Mouse (Mus musculus) layer of hippocampus, adult 2 months (tissue): ENCODE results near the gene Olfr982. TPM values are rescaled to one million over a fixed set of nuclear protein-coding genes. Genes with fewer than 3 reads are reported as not detected.

ENCODE experiments used
- DNase-seq, 2 experiments: peaks; one replicate each; pipeline ENCODE4 v3.0.0; 2022; ENCODE audit warnings: low spot score in 2 of 2
- H3K27ac ChIP-seq: fragments of 200-600 bp; 2 replicates; pipeline ENCODE4 v1.8.1; 2022
- H3K4me3 ChIP-seq: fragments of 200-600 bp; 2 replicates; pipeline ENCODE4 v1.8.1; 2022; ENCODE audit warnings: mild to moderate bottlenecking
- CTCF ChIP-seq: fragments of 200-600 bp; conservative IDR thresholded peaks from 2 replicates; pipeline ENCODE4 v1.8.1; 2022; ENCODE audit warnings: antibody characterized with exemption, mild to moderate bottlenecking, moderate library complexity
- long read RNA-seq, 2 experiments: library from polyadenylated mRNA; stranded (forward); transcript quantifications; one replicate each; pipeline ENCODE4 v2.0.0; 2021; ENCODE audit warnings: borderline mapping rate in 2 of 2
- total RNA-seq, 2 experiments: library from RNA; stranded (reverse); gene quantifications; 2 replicates each; pipeline ENCODE4 v1.2.3; 2021

The Olfr982 gene
- total RNA-seq: not detected
- long read RNA-seq, experiment 1: 0 reads
- long read RNA-seq, experiment 2: 0 reads

DNA sequence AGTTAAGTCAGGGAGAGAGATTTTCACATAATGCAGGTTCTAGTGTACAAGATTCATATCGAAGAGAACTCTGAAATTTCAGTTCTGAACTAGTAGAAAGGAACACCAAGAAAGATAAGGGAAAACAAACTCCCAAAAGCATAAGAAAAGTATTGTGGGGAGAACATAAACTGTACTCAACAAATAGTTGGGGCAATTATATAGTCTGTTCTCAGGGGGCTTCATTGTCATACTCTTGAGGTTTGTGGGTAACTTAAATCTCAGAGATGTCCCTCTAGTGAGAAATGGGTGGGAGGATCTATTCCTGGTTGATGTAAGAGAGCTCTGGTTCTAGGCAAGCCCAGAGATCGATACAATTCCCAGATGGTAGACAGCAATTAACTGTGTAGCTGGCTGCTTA is at the start of gene Olfr982:
Gene Olfr982 (plus strand): TSS at position 301 of the 400 bp plus-strand sequence.
- no peak for DNase-seq

DNA sequence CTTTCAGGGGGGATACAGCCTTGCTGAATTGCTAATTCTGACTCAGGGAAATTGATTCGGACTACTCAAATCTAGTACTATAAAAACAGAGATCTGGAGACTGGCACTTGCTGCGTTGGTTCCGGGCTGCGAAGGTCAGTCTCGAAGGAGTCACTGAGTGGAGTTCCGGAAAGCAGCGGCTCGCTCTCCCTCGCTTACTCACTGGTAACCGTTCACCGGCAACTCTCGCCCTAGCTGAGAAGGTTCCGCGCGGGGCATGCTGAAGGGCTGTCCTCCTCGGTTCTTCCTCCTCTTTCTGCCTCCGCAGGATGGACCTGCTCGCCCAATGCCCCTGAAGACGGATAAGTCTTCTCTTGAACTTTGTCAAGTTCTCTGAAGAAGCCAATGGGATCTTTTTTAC is 23.5 kb upstream of the Olfr982 start:
- Histone ChIP-seq H3K27ac (no peak overlapping the region), H3K4me3 (no peak overlapping the region)
- no peak for DNase-seq
- no peak for TF ChIP-seq CTCF

More for the DNA sequence above, at the start of gene Olfr982:
- TF ChIP-seq CTCF: no peak
- Histone ChIP-seq H3K4me3 (no peak within 1 kb of the TSS), H3K27ac (no peak within 1 kb of the TSS)

DNA sequence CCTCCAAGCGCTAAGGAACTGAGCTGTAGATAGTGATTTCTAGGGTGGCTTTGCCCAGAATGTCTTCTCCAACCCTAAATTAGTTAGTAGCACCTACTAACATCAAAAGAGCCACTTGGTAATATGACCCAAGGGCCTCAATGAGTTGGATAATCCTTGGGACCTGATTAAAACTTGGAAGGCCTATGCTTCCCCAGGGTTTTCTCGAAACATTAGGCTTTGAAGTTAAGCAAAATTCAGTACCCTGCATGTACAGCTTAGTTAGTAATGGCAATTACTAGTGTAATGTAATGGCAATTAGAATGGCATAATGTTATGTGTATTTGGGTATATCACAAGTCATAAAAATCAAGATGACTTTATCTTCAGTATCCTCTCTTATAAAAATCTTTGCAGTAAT is 19.9 kb downstream of the Olfr982 start, which contains the start of gene Olfr983:
Gene Olfr983 (minus strand): TSS at position 101 of the 400 bp plus-strand sequence.
- TF ChIP-seq CTCF: no peak

DNA sequence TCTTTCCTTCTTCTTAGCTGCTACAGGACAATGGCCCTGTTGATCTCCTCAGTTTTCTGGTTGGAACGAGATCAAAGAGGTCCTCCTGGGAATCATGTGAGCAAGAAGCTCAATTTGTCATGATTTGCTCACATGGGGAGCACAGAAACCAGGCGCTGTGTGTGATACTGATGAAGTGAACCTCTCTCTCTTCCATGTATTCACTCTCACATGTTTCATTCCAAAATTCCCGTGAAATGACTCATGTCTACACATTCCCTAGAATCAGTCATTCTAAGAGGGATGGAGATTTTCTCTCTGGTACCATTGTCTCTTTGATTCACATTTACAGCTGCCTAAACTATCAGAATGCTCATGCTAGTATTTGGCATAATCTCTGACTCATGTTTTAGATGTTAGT is 21.1 kb downstream of the Olfr982 start:
- H3K4me3 ChIP-seq: no peak overlapping the region
- DNase-seq: no peak
- TF ChIP-seq CTCF: no peak
- H3K27ac ChIP-seq: no peak overlapping the region

More for the DNA sequence above, 19.9 kb downstream of the Olfr982 start, which contains the start of gene Olfr983:
- no peak within 1 kb of the TSS for H3K27ac ChIP-seq
- DNase-seq: no peak
- H3K4me3 ChIP-seq: no peak within 1 kb of the TSS

DNA sequence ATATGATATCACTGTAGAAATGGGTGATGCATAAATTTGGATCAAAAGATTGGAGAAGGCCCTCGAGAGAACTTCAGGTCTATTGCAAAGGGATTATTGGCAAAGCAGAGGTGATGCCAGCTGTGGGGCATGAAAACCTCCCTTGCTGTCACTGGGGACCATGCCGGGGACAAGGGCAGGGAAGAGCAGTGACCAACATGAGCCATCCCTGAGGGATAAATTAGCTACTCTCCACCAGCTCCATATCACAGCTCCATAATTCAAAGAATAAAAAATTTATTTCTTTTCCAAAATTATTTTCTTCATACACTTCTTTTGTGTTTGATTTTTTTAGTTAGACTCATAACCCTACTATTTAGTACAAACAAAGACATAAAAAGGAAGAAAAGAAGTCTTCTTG is 40.5 kb downstream of the Olfr982 start, which contains the start of gene Olfr984:
Gene Olfr984 (minus strand): TSS at position 101 of the 400 bp plus-strand sequence.
- Histone ChIP-seq H3K27ac (no peak within 1 kb of the TSS), H3K4me3 (no peak within 1 kb of the TSS)
- no peak for DNase-seq
- TF ChIP-seq CTCF: no peak

DNA sequence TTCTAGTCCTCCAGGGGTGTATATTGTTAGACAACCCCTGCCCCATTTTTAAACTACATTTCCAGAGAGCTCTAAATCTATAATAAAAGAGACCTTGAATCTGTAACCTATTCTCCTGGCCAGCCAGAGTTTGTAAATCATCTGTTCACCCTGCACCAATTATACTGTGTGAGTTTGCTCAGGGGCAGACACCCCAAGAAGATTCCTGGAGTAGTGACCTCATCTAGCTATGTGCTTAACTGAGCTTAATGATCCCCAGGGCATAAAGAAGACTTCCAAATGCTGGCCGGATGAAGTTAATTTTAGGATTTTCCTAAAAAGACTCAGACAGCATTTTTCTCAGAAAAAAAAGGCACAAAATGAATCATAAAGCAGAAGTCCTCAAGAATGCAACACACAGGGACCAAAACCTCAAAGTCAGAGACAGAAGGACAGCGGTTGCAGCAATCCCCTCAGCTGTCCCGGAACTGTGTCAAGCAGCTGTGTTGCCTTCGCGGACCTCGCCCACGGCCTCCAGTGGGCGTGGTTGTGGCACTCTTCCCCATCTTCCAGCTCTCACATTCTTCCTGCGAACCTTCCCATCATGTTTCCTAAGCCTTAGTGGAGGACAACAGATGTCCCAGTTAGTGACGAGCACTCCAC is 43.1 kb downstream of the Olfr982 start:
- DNase-seq: no peak

DNA sequence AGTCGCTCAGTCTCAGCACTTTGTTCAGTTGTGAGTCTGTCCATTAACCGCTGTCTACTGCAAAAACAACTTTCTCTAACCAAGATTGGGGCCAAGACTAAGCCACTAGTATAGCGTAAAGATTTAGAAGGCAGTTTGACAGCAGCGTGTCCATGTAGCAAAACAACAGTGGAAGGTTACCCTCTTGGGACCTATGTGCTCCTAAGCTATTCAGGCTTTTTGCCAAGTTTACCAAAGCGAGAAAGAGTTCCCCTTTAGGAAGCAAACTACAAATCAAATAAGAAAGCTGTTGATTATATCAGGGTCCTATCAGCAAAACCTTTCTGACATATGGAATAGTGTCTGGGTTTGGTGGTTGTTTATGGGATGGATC is 43.6 kb downstream of the Olfr982 start:
- no peak for TF ChIP-seq CTCF
- DNase-seq: no peak
- no peak overlapping the region for H3K27ac ChIP-seq
- no peak overlapping the region for H3K4me3 ChIP-seq

More for the DNA sequence above, 43.1 kb downstream of the Olfr982 start:
- Histone ChIP-seq H3K4me3 (no peak overlapping the region), H3K27ac (no peak overlapping the region)
- no peak for TF ChIP-seq CTCF

Other genes starting within 250 kb of the Olfr982 start
- gene Olfr971, start 237.0 kb upstream of the Olfr982 start, total RNA-seq: not detected
- not detected for gene Olfr972, start 207.4 kb upstream of the Olfr982 start, total RNA-seq
- gene Olfr229, start 166.5 kb upstream of the Olfr982 start, total RNA-seq: not detected
- not detected for gene Olfr974, start 136.3 kb upstream of the Olfr982 start, total RNA-seq
- gene Olfr975, start 121.8 kb upstream of the Olfr982 start, total RNA-seq: not detected
- not detected for gene Olfr976, start 112.7 kb upstream of the Olfr982 start, total RNA-seq
- not detected for gene Olfr978, start 81.7 kb upstream of the Olfr982 start, total RNA-seq
- not detected for gene Olfr979, start 70.4 kb upstream of the Olfr982 start, total RNA-seq
- not detected for gene Olfr980, start 64.2 kb upstream of the Olfr982 start, total RNA-seq
- gene Olfr981, start 52.4 kb upstream of the Olfr982 start, total RNA-seq: not detected
- not detected for gene Olfr983, start 19.8 kb downstream of the Olfr982 start, total RNA-seq
- gene Olfr984, start 40.4 kb downstream of the Olfr982 start, total RNA-seq: not detected
- gene Olfr985, start 56.4 kb downstream of the Olfr982 start, total RNA-seq: not detected
- not detected for gene Tmem225, start 74.3 kb downstream of the Olfr982 start, total RNA-seq
- not detected for gene Olfr986, start 107.1 kb downstream of the Olfr982 start, total RNA-seq
- gene Zfp202, start 118.5 kb downstream of the Olfr982 start, total RNA-seq: 1 to 10 TPM; 3.2 to 4.4 TPM
- gene Scn3b, start 195.4 kb downstream of the Olfr982 start, total RNA-seq: 100 to 1,000 TPM; 254 to 266 TPM